Mouse (Mus musculus): ENCODE measurements at regions not wholly inside any gene's neighbourhood (a gene's known extent, or its start where the extent isn't known, plus 50 kb on each side); places are given as distances from the start of the nearest gene placed in this dataset.
A peak's percentile ranks its signal among the peaks of the same experiment; 100 is the strongest.

GRCm38 (mm10) chr15:97465366-97465765 is 218.3 kb upstream of the Amigo2 start:
- H3K27me3 ChIP-seq (ENCODE audit: control insufficient read depth, insufficient read depth, low read length): no peaks in the 10 kb centered on the region
- H3K27ac ChIP-seq (ENCODE audit: insufficient read depth, low read length): peak overlapping the region; percentile 76
- no peak for TF ChIP-seq CTCF (IDR thresholded peaks at IDR 0.05; ENCODE audit: extremely low read depth, insufficient read depth, insufficient read length, insufficient replicate concordance)
- TF ChIP-seq POLR2A (IDR thresholded peaks at IDR 0.05; ENCODE audit: low read depth, low read length): no peak
- DNase-seq (ENCODE audit: low read depth in 1 of 2, low spot score in 2 of 2): peak in 1 of 2 experiments; percentile 31
- no peak overlapping the region for H3K4me3 ChIP-seq (ENCODE audit: extremely low read depth, insufficient read depth, insufficient read length)
- H3K36me3 ChIP-seq (ENCODE audit: control insufficient read depth, insufficient read depth, low read length): no peaks in the 10 kb centered on the region
- H3K4me1 ChIP-seq (ENCODE audit: control insufficient read depth, insufficient read depth, insufficient read length): peaks cover 40% of the 10 kb centered on the region; the same call in 1 of the 2 replicates
- whole genome bisulfite sequencing: 23% methylated on average over 8 of the region's 8 CpGs

- Histone ChIP-seq H3K27me3 (ENCODE audit: control insufficient read depth, insufficient read depth, low read length) (no peaks in the 10 kb centered on the region), H3K4me3 (ENCODE audit: extremely low read depth, insufficient read depth, insufficient read length) (no peak overlapping the region), H3K4me1 (ENCODE audit: control insufficient read depth, insufficient read depth, insufficient read length) (peaks cover 37% of the 10 kb centered on the region; the same call in 1 of the 2 replicates), H3K27ac (ENCODE audit: insufficient read depth, low read length) (peak overlapping the region; percentile 76), H3K36me3 (ENCODE audit: control insufficient read depth, insufficient read depth, low read length) (no peaks in the 10 kb centered on the region)
- TF ChIP-seq POLR2A (IDR thresholded peaks at IDR 0.05; ENCODE audit: low read depth, low read length) (no peak), CTCF (IDR thresholded peaks at IDR 0.05; ENCODE audit: extremely low read depth, insufficient read depth, insufficient read length, insufficient replicate concordance) (no peak)
- WGBS: 81% methylated on average over 9 of the region's 9 CpGs
- no peak for DNase-seq (ENCODE audit: low read depth in 1 of 2, low spot score in 2 of 2)
Measured at GRCm38 (mm10) chr15:97464737-97465136, 217.7 kb upstream of the Amigo2 start.

GRCm38 (mm10) chr15:97462587-97462986 is 215.5 kb upstream of the Amigo2 start:
- TF ChIP-seq POLR2A (IDR thresholded peaks at IDR 0.05; ENCODE audit: low read depth, low read length) (no peak), CTCF (IDR thresholded peaks at IDR 0.05; ENCODE audit: extremely low read depth, insufficient read depth, insufficient read length, insufficient replicate concordance) (no peak)
- WGBS: 59% methylated on average over 2 of the region's 2 CpGs
- no peak for DNase-seq (ENCODE audit: low read depth in 1 of 2, low spot score in 2 of 2)
- H3K27me3 ChIP-seq (ENCODE audit: control insufficient read depth, insufficient read depth, low read length): no peaks in the 10 kb centered on the region
- no peaks in the 10 kb centered on the region for H3K36me3 ChIP-seq (ENCODE audit: control insufficient read depth, insufficient read depth, low read length)
- peaks cover 36% of the 10 kb centered on the region; the same call in 1 of the 2 replicates for H3K4me1 ChIP-seq (ENCODE audit: control insufficient read depth, insufficient read depth, insufficient read length)
- no peak overlapping the region for H3K4me3 ChIP-seq (ENCODE audit: extremely low read depth, insufficient read depth, insufficient read length)
- H3K27ac ChIP-seq (ENCODE audit: insufficient read depth, low read length): 0 out of 2 replicates have a peak overlapping the region, but pooled peaks have one; percentile 26

- no peak for TF ChIP-seq CTCF (IDR thresholded peaks at IDR 0.05; ENCODE audit: extremely low read depth, insufficient read depth, insufficient read length, insufficient replicate concordance)
- H3K27me3 ChIP-seq (ENCODE audit: control insufficient read depth, insufficient read depth, low read length): no peaks in the 10 kb centered on the region
- peaks cover 36% of the 10 kb centered on the region; the same call in 1 of the 2 replicates for H3K4me1 ChIP-seq (ENCODE audit: control insufficient read depth, insufficient read depth, insufficient read length)
- DNase-seq (ENCODE audit: low read depth in 1 of 2, low spot score in 2 of 2): no peak
- WGBS: 86% methylated on average over 7 of the region's 7 CpGs
- no peak overlapping the region for H3K27ac ChIP-seq (ENCODE audit: insufficient read depth, low read length)
- no peak overlapping the region for H3K4me3 ChIP-seq (ENCODE audit: extremely low read depth, insufficient read depth, insufficient read length)
- no peaks in the 10 kb centered on the region for H3K36me3 ChIP-seq (ENCODE audit: control insufficient read depth, insufficient read depth, low read length)
Measured at GRCm38 (mm10) chr15:97462006-97462405, 214.9 kb upstream of the Amigo2 start.

GRCm38 (mm10) chr15:97461060-97461459 is 214.0 kb upstream of the Amigo2 start:
- WGBS: 83% methylated on average over 7 of the region's 7 CpGs
- Histone ChIP-seq H3K4me3 (ENCODE audit: extremely low read depth, insufficient read depth, insufficient read length) (no peak overlapping the region), H3K4me1 (ENCODE audit: control insufficient read depth, insufficient read depth, insufficient read length) (peaks cover 34% of the 10 kb centered on the region; the same call in 1 of the 2 replicates), H3K27me3 (ENCODE audit: control insufficient read depth, insufficient read depth, low read length) (no peaks in the 10 kb centered on the region), H3K27ac (ENCODE audit: insufficient read depth, low read length) (no peak overlapping the region; the same call in 1 of the 2 replicates), H3K36me3 (ENCODE audit: control insufficient read depth, insufficient read depth, low read length) (no peaks in the 10 kb centered on the region)
- TF ChIP-seq CTCF (IDR thresholded peaks at IDR 0.05; ENCODE audit: extremely low read depth, insufficient read depth, insufficient read length, insufficient replicate concordance): no peak
- no peak for TF ChIP-seq POLR2A (IDR thresholded peaks at IDR 0.05; ENCODE audit: low read depth, low read length)
- no peak for DNase-seq (ENCODE audit: low read depth in 1 of 2, low spot score in 2 of 2)

GRCm38 (mm10) chr15:97460360-97460719 is 213.3 kb upstream of the Amigo2 start:
- Histone ChIP-seq H3K4me3 (ENCODE audit: extremely low read depth, insufficient read depth, insufficient read length) (no peak overlapping the region), H3K27ac (ENCODE audit: insufficient read depth, low read length) (no peak overlapping the region; the same call in 1 of the 2 replicates), H3K4me1 (ENCODE audit: control insufficient read depth, insufficient read depth, insufficient read length) (peaks cover 36% of the 10 kb centered on the region; the same call in 1 of the 2 replicates), H3K27me3 (ENCODE audit: control insufficient read depth, insufficient read depth, low read length) (no peaks in the 10 kb centered on the region), H3K36me3 (ENCODE audit: control insufficient read depth, insufficient read depth, low read length) (no peaks in the 10 kb centered on the region)
- 77% methylated on average over 7 of the region's 7 CpGs for WGBS
- TF ChIP-seq CTCF (IDR thresholded peaks at IDR 0.05; ENCODE audit: extremely low read depth, insufficient read depth, insufficient read length, insufficient replicate concordance): no peak
- TF ChIP-seq POLR2A (IDR thresholded peaks at IDR 0.05; ENCODE audit: low read depth, low read length): no peak
- DNase-seq (ENCODE audit: low read depth in 1 of 2, low spot score in 2 of 2): no peak

GRCm38 (mm10) chr15:97459606-97460359 is 212.7 kb upstream of the Amigo2 start:
- no peaks in the 10 kb centered on the region for H3K27me3 ChIP-seq (ENCODE audit: control insufficient read depth, insufficient read depth, low read length)
- H3K36me3 ChIP-seq (ENCODE audit: control insufficient read depth, insufficient read depth, low read length): no peaks in the 10 kb centered on the region
- 83% methylated on average over 19 of the region's 19 CpGs for WGBS
- H3K4me3 ChIP-seq (ENCODE audit: extremely low read depth, insufficient read depth, insufficient read length): no peak overlapping the region
- H3K27ac ChIP-seq (ENCODE audit: insufficient read depth, low read length): peak overlapping the region; percentile 97
- TF ChIP-seq POLR2A (IDR thresholded peaks at IDR 0.05; ENCODE audit: low read depth, low read length) (no peak), CTCF (IDR thresholded peaks at IDR 0.05; ENCODE audit: extremely low read depth, insufficient read depth, insufficient read length, insufficient replicate concordance) (no peak)
- no peak for DNase-seq (ENCODE audit: low read depth in 1 of 2, low spot score in 2 of 2)
- peaks cover 35% of the 10 kb centered on the region for H3K4me1 ChIP-seq (ENCODE audit: control insufficient read depth, insufficient read depth, insufficient read length)
